Mouse (Mus musculus): ENCODE measurements around the gene Atp6v1d.

GRCm38 (mm10) chr12:78814437-78814836 lies 47.0 kb downstream of the Atp6v1d start:
- TF ChIP-seq CTCF (IDR thresholded peaks at IDR 0.05; ENCODE audit: low read depth, low read length), result no peak
- TF ChIP-seq GATA1 (IDR thresholded peaks at IDR 0.05; ENCODE audit: borderline replicate concordance, low read length), result no peak

All from G1E (cell line).